Mouse (Mus musculus) brain, embryonic 14.5 days (tissue): ENCODE data around the gene Yeats2. TPM values are rescaled to one million over a fixed set of nuclear protein-coding genes. Genes with fewer than 3 reads are reported as not detected.
A peak's percentile ranks its signal among the peaks of the same experiment; 100 is the strongest.

ENCODE experiments used
- DNase-seq: peaks from one replicate; pipeline ENCODE4 v3.0.0-alpha.2; 2011; ENCODE audit warnings: low read depth
- CTCF ChIP-seq: fragments of 200-500 bp; IDR thresholded peaks from 2 replicates; pipeline ENCODE4 v1.5.1; 2012; ENCODE audit warnings: inconsistent platforms, mild to moderate bottlenecking, moderate library complexity, borderline replicate concordance; ENCODE audit not compliant: insufficient read depth, insufficient read length; ENCODE audit errors: extremely low read depth
- POLR2A ChIP-seq: fragments of 200-500 bp; IDR thresholded peaks from 2 replicates; pipeline ENCODE4 v1.6.1; 2012; ENCODE audit warnings: mild to moderate bottlenecking, inconsistent platforms, borderline replicate concordance; ENCODE audit not compliant: poor library complexity, insufficient read depth, insufficient read length, severe bottlenecking; ENCODE audit errors: extremely low read depth
- polyA plus RNA-seq: library from polyadenylated mRNA; depleted of rRNA; stranded (reverse); fragments of >200 nt; gene quantifications from 2 replicates; pipeline ENCODE4 v1.2.3, GENCODE M21; 2012; rRNA removed

Gene Yeats2
- polyA plus RNA-seq, 1 experiment, result 64.2 TPM

DNA sequence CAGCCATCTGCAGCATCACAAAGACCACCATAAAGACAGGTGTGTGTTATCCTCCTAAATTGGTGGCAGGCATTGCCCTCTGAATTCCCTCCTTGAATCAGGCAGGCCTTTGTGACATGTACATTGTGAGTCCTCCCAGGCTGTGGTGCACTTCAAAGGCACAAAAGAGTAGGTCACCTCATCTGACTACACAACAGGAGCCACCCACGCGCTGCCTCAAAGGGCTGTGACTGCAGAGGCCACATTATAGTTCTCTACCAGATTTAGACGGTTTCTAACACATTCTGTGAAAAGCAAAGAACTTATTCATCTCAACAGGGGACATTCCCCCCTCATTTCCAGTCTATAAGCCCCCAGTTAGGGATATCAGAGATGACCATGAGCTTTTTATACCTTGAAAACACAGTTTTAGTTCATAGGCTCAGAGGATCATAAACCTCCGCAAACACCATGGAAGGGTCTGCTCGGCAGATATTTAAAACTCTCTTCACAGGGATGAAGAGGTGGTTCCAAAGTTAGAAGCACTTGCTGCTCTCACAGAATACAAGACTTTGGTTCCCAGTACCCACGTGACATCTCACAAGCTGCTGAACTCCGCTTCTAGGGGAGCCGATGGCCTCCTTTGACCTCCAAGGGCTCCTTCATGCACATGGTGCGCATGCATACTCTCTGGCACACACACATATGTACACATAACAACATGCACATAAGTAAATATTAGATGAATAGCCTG lies 107.7 kb downstream of the Yeats2 start:
- no peak for TF ChIP-seq CTCF
- TF ChIP-seq POLR2A, result no peak
- DNase-seq, result peak; percentile 10

- TF ChIP-seq POLR2A (no peak), CTCF (no peak)
- DNase-seq, result no peak
Measured at GRCm38 (mm10) chr16:20257926-20258325, 117.1 kb downstream of the Yeats2 start.

DNA sequence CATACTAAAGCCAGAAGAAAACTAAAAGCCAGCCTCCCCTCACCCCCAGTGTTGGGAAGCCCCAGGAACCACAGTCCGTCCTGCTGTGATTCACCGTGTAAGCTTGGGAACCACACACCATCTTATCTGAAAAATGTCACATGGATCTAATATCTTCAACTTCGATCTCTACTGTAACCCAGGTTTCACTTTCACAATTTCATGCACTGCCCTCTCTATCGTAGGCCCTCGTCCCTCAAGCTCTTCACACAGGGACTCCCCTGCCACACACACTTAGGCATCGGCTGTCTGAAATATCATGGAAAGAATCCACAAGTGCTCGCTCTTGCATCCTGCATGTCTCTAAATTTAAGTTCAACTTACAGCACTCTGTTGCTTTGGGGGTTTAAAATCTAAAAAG lies 124.2 kb downstream of the Yeats2 start:
- no peak for DNase-seq
- TF ChIP-seq POLR2A (no peak), CTCF (no peak)

- TF ChIP-seq POLR2A (no peak), CTCF (no peak)
- DNase-seq, result no peak
Measured at GRCm38 (mm10) chr16:20271339-20271738, 130.5 kb downstream of the Yeats2 start.

GRCm38 (mm10) chr16:20272994-20273393 lies 132.1 kb downstream of the Yeats2 start:
- TF ChIP-seq POLR2A (no peak), CTCF (no peak)
- no peak for DNase-seq

GRCm38 (mm10) chr16:20279395-20279794 lies 138.5 kb downstream of the Yeats2 start:
- TF ChIP-seq POLR2A, result no peak
- TF ChIP-seq CTCF, result no peak
- DNase-seq, result no peak

- no peak for DNase-seq
- no peak for TF ChIP-seq POLR2A
- TF ChIP-seq CTCF, result no peak
Measured at GRCm38 (mm10) chr16:20280238-20280637, 139.4 kb downstream of the Yeats2 start.

Other genes with a start within 250 kb of the Yeats2 start
- 2.8 and 3.8 TPM in 2 replicates for gene Klhl6, start 158.0 kb upstream of the Yeats2 start, polyA plus RNA-seq
- 39.1 and 46.6 TPM in 2 replicates for gene Klhl24, start 43.5 kb upstream of the Yeats2 start, polyA plus RNA-seq
- gene Map6d1, start 100.3 kb downstream of the Yeats2 start, polyA plus RNA-seq, result 4.5 and 4.6 TPM in 2 replicates
- 53.9 and 54.6 TPM in 2 replicates for gene Parl, start 161.3 kb downstream of the Yeats2 start, polyA plus RNA-seq
- gene Cyp2ab1, start 184.3 kb downstream of the Yeats2 start, polyA plus RNA-seq, result 0.05 TPM in 1 of 2 replicates, not detected in the other